Mouse (Mus musculus): ENCODE data around the gene Zbtb38. TPM values are rescaled to one million over a fixed set of nuclear protein-coding genes. Genes with fewer than 3 reads are reported as not detected.

The Zbtb38 gene
- polyA plus RNA-seq, 1 experiment = 16.1 TPM

GRCm38 (mm10) chr9:96718402-96718798, 34.2 kb downstream of the Zbtb38 start:
- Histone ChIP-seq H3K4me1 (ENCODE audit: control insufficient read depth, insufficient read depth, low read length) (peaks cover 21% of the 10 kb centered on the region), H3K4me3 (replicated peaks; ENCODE audit: extremely low read depth, low read depth, low read length) (no peak overlapping the region)
- 86% methylated on average over 8 of the region's 8 CpGs for WGBS
- TF ChIP-seq POLR2A (IDR thresholded peaks at IDR 0.05; ENCODE audit: borderline replicate concordance, extremely low read depth, low read depth, low read length) = no peak
- no peak for TF ChIP-seq CTCF (IDR thresholded peaks at IDR 0.05; ENCODE audit: insufficient read depth, low read length)
- DNase-seq = no peak

GRCm38 (mm10) chr9:96717698-96718401, 34.8 kb downstream of the Zbtb38 start:
- no peak for DNase-seq
- Histone ChIP-seq H3K4me1 (ENCODE audit: control insufficient read depth, insufficient read depth, low read length) (peaks cover 21% of the 10 kb centered on the region), H3K4me3 (replicated peaks; ENCODE audit: extremely low read depth, low read depth, low read length) (no peak overlapping the region)
- WGBS = 89% methylated on average over 16 of the region's 16 CpGs
- no peak for TF ChIP-seq CTCF (IDR thresholded peaks at IDR 0.05; ENCODE audit: insufficient read depth, low read length)
- no peak for TF ChIP-seq POLR2A (IDR thresholded peaks at IDR 0.05; ENCODE audit: borderline replicate concordance, extremely low read depth, low read depth, low read length)

- WGBS = 85% methylated on average over 14 of the region's 14 CpGs
- DNase-seq = no peak
- peaks cover 21% of the 10 kb centered on the region for H3K4me1 ChIP-seq (ENCODE audit: control insufficient read depth, insufficient read depth, low read length)
- TF ChIP-seq CTCF (IDR thresholded peaks at IDR 0.05; ENCODE audit: insufficient read depth, low read length) (no peak), POLR2A (IDR thresholded peaks at IDR 0.05; ENCODE audit: borderline replicate concordance, extremely low read depth, low read depth, low read length) (no peak)
- no peak overlapping the region for H3K4me3 ChIP-seq (replicated peaks; ENCODE audit: extremely low read depth, low read depth, low read length)
Measured at GRCm38 (mm10) chr9:96716735-96717444, 35.7 kb downstream of the Zbtb38 start.

- WGBS = 67% methylated on average over 10 of the region's 10 CpGs
- Histone ChIP-seq H3K4me3 (replicated peaks; ENCODE audit: extremely low read depth, low read depth, low read length) (no peak overlapping the region), H3K4me1 (ENCODE audit: control insufficient read depth, insufficient read depth, low read length) (peaks cover 20% of the 10 kb centered on the region)
- TF ChIP-seq CTCF (IDR thresholded peaks at IDR 0.05; ENCODE audit: insufficient read depth, low read length) = no peak
- TF ChIP-seq POLR2A (IDR thresholded peaks at IDR 0.05; ENCODE audit: borderline replicate concordance, extremely low read depth, low read depth, low read length) = no peak
- no peak for DNase-seq
Measured at GRCm38 (mm10) chr9:96716136-96716535, 36.5 kb downstream of the Zbtb38 start.

GRCm38 (mm10) chr9:96715171-96715570, 37.5 kb downstream of the Zbtb38 start:
- no peak for DNase-seq
- TF ChIP-seq POLR2A (IDR thresholded peaks at IDR 0.05; ENCODE audit: borderline replicate concordance, extremely low read depth, low read depth, low read length) = no peak
- no peak for TF ChIP-seq CTCF (IDR thresholded peaks at IDR 0.05; ENCODE audit: insufficient read depth, low read length)
- Histone ChIP-seq H3K4me1 (ENCODE audit: control insufficient read depth, insufficient read depth, low read length) (peaks cover 17% of the 10 kb centered on the region), H3K4me3 (replicated peaks; ENCODE audit: extremely low read depth, low read depth, low read length) (no peak overlapping the region)
- WGBS = 87% methylated on average over 11 of the region's 11 CpGs

GRCm38 (mm10) chr9:96713472-96714390, 38.9 kb downstream of the Zbtb38 start:
- TF ChIP-seq CTCF (IDR thresholded peaks at IDR 0.05; ENCODE audit: insufficient read depth, low read length) = no peak
- no peak for TF ChIP-seq POLR2A (IDR thresholded peaks at IDR 0.05; ENCODE audit: borderline replicate concordance, extremely low read depth, low read depth, low read length)
- WGBS = 67% methylated on average over 14 of the region's 14 CpGs
- DNase-seq = no peak
- Histone ChIP-seq H3K4me3 (replicated peaks; ENCODE audit: extremely low read depth, low read depth, low read length) (no peak overlapping the region), H3K4me1 (ENCODE audit: control insufficient read depth, insufficient read depth, low read length) (peaks cover 16% of the 10 kb centered on the region)

- no peak for DNase-seq
- TF ChIP-seq POLR2A (IDR thresholded peaks at IDR 0.05; ENCODE audit: borderline replicate concordance, extremely low read depth, low read depth, low read length) (peak; percentile 11; the same call in 1 of the 2 replicates), CTCF (IDR thresholded peaks at IDR 0.05; ENCODE audit: insufficient read depth, low read length) (no peak)
- Histone ChIP-seq H3K4me3 (replicated peaks; ENCODE audit: extremely low read depth, low read depth, low read length) (no peak overlapping the region), H3K4me1 (ENCODE audit: control insufficient read depth, insufficient read depth, low read length) (peaks cover 12% of the 10 kb centered on the region)
- 56% methylated on average over 14 of the region's 14 CpGs for WGBS
Measured at GRCm38 (mm10) chr9:96712758-96713471, 39.7 kb downstream of the Zbtb38 start.

- TF ChIP-seq POLR2A (IDR thresholded peaks at IDR 0.05; ENCODE audit: borderline replicate concordance, extremely low read depth, low read depth, low read length) (no peak), CTCF (IDR thresholded peaks at IDR 0.05; ENCODE audit: insufficient read depth, low read length) (no peak)
- H3K4me3 ChIP-seq (replicated peaks; ENCODE audit: extremely low read depth, low read depth, low read length) = no peak overlapping the region
- WGBS = 93% methylated on average over 12 of the region's 12 CpGs
- peaks cover 13% of the 10 kb centered on the region for H3K4me1 ChIP-seq (ENCODE audit: control insufficient read depth, insufficient read depth, low read length)
- DNase-seq = no peak
Measured at GRCm38 (mm10) chr9:96712045-96712444, 40.6 kb downstream of the Zbtb38 start.

Data from lung, adult 2 months (tissue).